Mouse (Mus musculus) telencephalon, adult 2 months (tissue): Measurements from ENCODE around the gene Gm34653.

ENCODE experiments used
- DNase-seq: peaks from one replicate; pipeline ENCODE4 v3.0.0-alpha.2; 2011; ENCODE audit warnings: low read depth, low spot score

Gm34653 gene

GRCm38 (mm10) chr2:34883190-34883589 is 50.4 kb downstream of the Gm34653 start:
- DNase-seq = no peak

GRCm38 (mm10) chr2:34884186-34884585 is 51.4 kb downstream of the Gm34653 start:
- DNase-seq = no peak
